In the genomic region with DNA sequence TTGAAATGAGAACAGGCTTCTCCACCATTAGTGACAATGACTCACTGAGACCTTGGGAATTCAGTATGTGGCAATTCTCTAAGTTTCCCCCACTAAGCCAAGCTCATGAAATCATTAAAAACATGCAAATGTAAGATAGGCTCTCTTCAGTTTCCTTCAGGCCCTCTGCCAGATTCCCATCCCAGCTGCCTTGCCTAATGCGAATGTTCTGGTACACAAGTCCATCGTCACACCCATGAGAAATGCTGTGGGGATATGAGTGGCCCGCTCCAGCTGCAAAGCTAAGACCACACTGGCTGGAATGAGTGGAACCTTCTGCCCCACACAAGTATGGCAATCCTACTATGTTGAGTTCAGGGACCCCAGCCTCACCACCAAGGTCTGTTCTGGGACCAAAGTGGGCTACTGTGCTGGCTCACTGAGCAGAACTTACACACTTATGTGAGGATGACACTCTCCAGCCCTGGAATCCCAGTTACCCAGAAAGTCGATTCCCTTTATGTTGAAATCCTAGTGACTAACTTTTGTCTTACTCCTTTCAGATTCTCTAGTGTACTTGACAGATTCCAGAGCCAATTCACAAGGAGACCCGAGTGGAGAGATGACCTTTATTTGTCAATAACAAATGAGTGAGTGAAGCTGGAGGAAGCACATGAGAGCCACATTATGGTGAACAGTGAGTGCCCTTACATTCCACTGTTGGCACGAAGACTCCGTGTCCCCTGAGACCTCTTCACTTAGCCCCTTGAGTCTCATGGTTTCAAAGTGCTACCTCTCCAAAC, we compare ENCODE assay signal across 16 mouse cellular contexts. TPM values are rescaled to one million over a fixed set of nuclear protein-coding genes. Genes with fewer than 3 reads are reported as not detected.
DNase-seq lines count a peak whose midpoint lies in the region; ATAC-seq and TF ChIP-seq lines count a peak whose summit lies in the region.
"Had no signal": no experiment of that assay in that cellular context is flagged by ENCODE, and none has a peak within 500 bp of the region (broad histone marks: within the 10 kb centered on the region; RNA-seq: fewer than 3 reads in every experiment).

No protein-coding gene starts in this region.

- peaks cover 2% of the 10 kb centered on the region; the same call in 1 of the 2 replicates for H3K4me1 ChIP-seq in lung, adult 2 months (ENCODE audit: control insufficient read depth, insufficient read depth, low read length)
- H3K4me1 ChIP-seq: neural tube, embryonic 12.5 days had no signal

- ATAC-seq in CD4-positive, CD25-positive, alpha-beta regulatory T cell, adult 4 months = no peak
- ATAC-seq: midbrain, embryonic 13.5 days had no signal

- peak; percentile 41 to 68 for DNase-seq in lung, adult 18-20 months
- no peak for DNase-seq in lung, adult 2 months
- peak; percentile 40 to 63 for DNase-seq in adrenal gland, postnatal 36 days
- peak; percentile 65 for DNase-seq in heart, adult 8-10 months (ENCODE audit: low spot score)
- peak; percentile 79 for DNase-seq in skeletal muscle tissue, adult 2 months (ENCODE audit: low read depth, low spot score)
- DNase-seq in kidney, adult 8-10 months = no peak
- no peak for DNase-seq in MN1 (ENCODE audit: low spot score)
- DNase-seq: cerebellum, postnatal 10 days; kidney, adult 2 months; lung, embryonic 14.5 days; thymus, postnatal 14 days had no signal

- TF ChIP-seq POLR2A in lung, adult 2 months (IDR thresholded peaks at IDR 0.05; ENCODE audit: borderline replicate concordance, extremely low read depth, low read depth, low read length) = no peak

- H3K4me3 ChIP-seq in lung, adult 2 months (replicated peaks; ENCODE audit: extremely low read depth, low read depth, low read length) = no peak overlapping the region
- H3K4me3 ChIP-seq: hindbrain, embryonic 13.5 days; limb, embryonic 13.5 days; midbrain, embryonic 13.5 days; neural tube, embryonic 12.5 days had no signal

- WGBS in lung, adult 2 months = 60% methylated on average over 7 of the region's 7 CpGs

- TF ChIP-seq CTCF in lung, adult 2 months (IDR thresholded peaks at IDR 0.05; ENCODE audit: insufficient read depth, low read length) = no peak

RNA-seq across cellular contexts. Expression of a gene that starts 13.8 kb away (rescaled TPM):
- 4.8 and 5.4 TPM in 2 replicates for polyA plus RNA-seq in lung, adult 2 months (2012; rRNA removed)
- total RNA-seq in adrenal gland, postnatal 36 days (2021) = 1 to 10 TPM; 5.1 to 8.9 TPM
- 1 to 10 TPM; 3.2 to 5.2 (median 4.2) TPM for total RNA-seq in heart, adult 8-10 months (2022)
- 10 to 100 TPM; 11.8 to 12.2 TPM for polyA plus RNA-seq in CD4-positive, CD25-positive, alpha-beta regulatory T cell, adult 4 months (2017; shearing (Covaris generic))

RNA-seq across cellular contexts. Expression of a gene that starts 14.0 kb away (rescaled TPM):
- polyA plus RNA-seq in lung, adult 2 months (2012; rRNA removed) = 43.9 and 48.3 TPM in 2 replicates
- 10 to 100 TPM; 61.8 to 63.2 TPM for total RNA-seq in adrenal gland, postnatal 36 days (2021)
- 10 to 100 TPM; 42.1 to 46.9 (median 43.1) TPM for total RNA-seq in heart, adult 8-10 months (2022)
- polyA plus RNA-seq in CD4-positive, CD25-positive, alpha-beta regulatory T cell, adult 4 months (2017; shearing (Covaris generic)) = 10 to 100 TPM; 26.4 to 36.3 TPM

RNA-seq across cellular contexts. Expression of a gene that starts 19.6 kb away (rescaled TPM):
- 95.9 and 109 TPM in 2 replicates for polyA plus RNA-seq in lung, adult 2 months (2012; rRNA removed)
- total RNA-seq in adrenal gland, postnatal 36 days (2021) = 1 to 10 TPM; 5.7 to 9.6 TPM
- total RNA-seq in heart, adult 8-10 months (2022) = 10 to 100 TPM; 12.3 to 14.2 (median 13.2) TPM
- polyA plus RNA-seq in CD4-positive, CD25-positive, alpha-beta regulatory T cell, adult 4 months (2017; shearing (Covaris generic)) = not detected

RNA-seq across cellular contexts. Expression of a gene that starts 20.5 kb away (rescaled TPM):
- 412 and 458 TPM in 2 replicates for polyA plus RNA-seq in lung, adult 2 months (2012; rRNA removed)
- total RNA-seq in adrenal gland, postnatal 36 days (2021) = 100 to 1,000 TPM; 265 to 294 TPM
- 100 to 1,000 TPM; 129 to 142 (median 131) TPM for total RNA-seq in heart, adult 8-10 months (2022)
- 100 to 1,000 TPM; 151 to 190 TPM for polyA plus RNA-seq in CD4-positive, CD25-positive, alpha-beta regulatory T cell, adult 4 months (2017; shearing (Covaris generic))

RNA-seq across cellular contexts. Expression of a gene that starts 29.2 kb away (rescaled TPM):
- 25.4 and 32.2 TPM in 2 replicates for polyA plus RNA-seq in lung, adult 2 months (2012; rRNA removed)
- 1 to 10 TPM in 1 of 2 experiments, under 1 TPM in 1; 0.76 to 1.5 TPM for total RNA-seq in adrenal gland, postnatal 36 days (2021)
- total RNA-seq in heart, adult 8-10 months (2022) = 1,000 to 10,000 TPM; 5,856 to 6,611 (median 6,322) TPM
- not detected for polyA plus RNA-seq in CD4-positive, CD25-positive, alpha-beta regulatory T cell, adult 4 months (2017; shearing (Covaris generic))

Comparison
In these comparisons a context has a peak if more than half of its experiments do, and no peak if none do; other contexts are left out.
1. DNase-seq: peak in lung, adult 18-20 months (2 of 2), adrenal gland, postnatal 36 days (2 of 2), heart, adult 8-10 months (single experiment) and skeletal muscle tissue, adult 2 months (single experiment); none in lung, adult 2 months (single experiment), kidney, adult 8-10 months (0 of 2) and MN1 (single experiment).